Mouse (Mus musculus) liver, adult 2 months (tissue): Measurements from ENCODE around the gene Mymx. TPM values are rescaled to one million over a fixed set of nuclear protein-coding genes. Genes with fewer than 3 reads are reported as not detected.
A peak's percentile ranks its signal among the peaks of the same experiment; 100 is the strongest.

Experiments used
- DNase-seq: peaks from one replicate; pipeline ENCODE4 v3.0.0-alpha.2; 2011; ENCODE audit warnings: low read depth, low spot score; ENCODE audit errors: extremely low read depth
- H3K27ac ChIP-seq: fragments of 200-500 bp; replicated peaks from 2 replicates; pipeline ENCODE4 v1.5.1; 2012; ENCODE audit warnings: low read depth, mild to moderate bottlenecking, control low read depth, inconsistent platforms, low read length; ENCODE audit not compliant: insufficient read depth
- H3K27me3 ChIP-seq: fragments of 200-500 bp; 2 replicates; pipeline ENCODE4 v1.6.1; 2012; ENCODE audit warnings: mild to moderate bottlenecking, moderate library complexity, low read length, inconsistent platforms; ENCODE audit not compliant: control insufficient read depth, insufficient read depth
- H3K36me3 ChIP-seq: fragments of 200-500 bp; 2 replicates; pipeline ENCODE4 v1.6.1; 2012; ENCODE audit warnings: low read length, inconsistent platforms; ENCODE audit not compliant: control insufficient read depth, insufficient read depth
- H3K4me1 ChIP-seq: fragments of 200-500 bp; 2 replicates; pipeline ENCODE4 v1.6.1; 2011; ENCODE audit warnings: low read length; ENCODE audit not compliant: control insufficient read depth, insufficient read depth
- H3K4me3 ChIP-seq: fragments of 200-500 bp; 2 replicates; pipeline ENCODE4 v1.5.1; 2011; ENCODE audit warnings: low read depth, mild to moderate bottlenecking, control low read depth, low read length, moderate library complexity; ENCODE audit not compliant: insufficient read depth
- H3K79me2 ChIP-seq: fragments of 200-500 bp; 2 replicates; pipeline ENCODE4 v1.6.1; 2012; ENCODE audit warnings: inconsistent platforms, mild to moderate bottlenecking, low read length, moderate library complexity; ENCODE audit not compliant: control insufficient read depth, insufficient read depth
- H3K9ac ChIP-seq: fragments of 200-500 bp; 2 replicates; pipeline ENCODE4 v1.6.1; 2012; ENCODE audit warnings: low read depth, mild to moderate bottlenecking, control low read depth, inconsistent platforms, low read length
- CTCF ChIP-seq: fragments of 200-500 bp; IDR thresholded peaks from 2 replicates; pipeline ENCODE4 v1.5.1; 2011; ENCODE audit warnings: low read depth, low read length, control low read depth
- POLR2A ChIP-seq: fragments of 200-500 bp; IDR thresholded peaks from 2 replicates; pipeline ENCODE4 v1.6.1; 2011; ENCODE audit warnings: low read length, control low read depth; ENCODE audit not compliant: insufficient read depth; ENCODE audit errors: extremely low read depth
- WGBS: fragments of 180-500 bp; shearing (Covaris S2); methylation state at CpG from one replicate; pipeline ENCODE4 v1.1.7; 2018; 5-methylcytosine and 5-hydroxymethylcytosine counted together
- polyA plus RNA-seq: library from polyadenylated mRNA; depleted of rRNA; stranded (reverse); fragments of >200 nt; gene quantifications from 2 replicates; pipeline ENCODE4 v1.2.3, GENCODE M21; 2012
- total RNA-seq: library from RNA; depleted of rRNA; stranded (reverse); fragments of >200 nt; gene quantifications from 2 replicates; pipeline ENCODE4 v1.2.3, GENCODE M21; 2014

Mymx gene
- total and polyA plus RNA-seq, 2 experiments, result not detected

GRCm38 (mm10) chr17:45567162-45567601 is 34.7 kb downstream of the Mymx start:
- Histone ChIP-seq H3K36me3 (peaks cover 48% of the 10 kb centered on the region), H3K27me3 (no peaks in the 10 kb centered on the region), H3K9ac (peak overlapping the region; percentile 16; the same call in 1 of the 2 replicates), H3K4me3 (no peak overlapping the region), H3K4me1 (peaks cover 30% of the 10 kb centered on the region), H3K27ac (peak overlapping the region; percentile 70), H3K79me2 (peaks cover 5% of the 10 kb centered on the region)
- TF ChIP-seq CTCF, result no peak
- TF ChIP-seq POLR2A, result no peak
- 45% methylated on average over 4 of the region's 4 CpGs for WGBS
- DNase-seq, result peak; percentile 82

- Histone ChIP-seq H3K27ac (peak overlapping the region; percentile 70), H3K4me3 (no peak overlapping the region), H3K36me3 (peaks cover 46% of the 10 kb centered on the region), H3K27me3 (no peaks in the 10 kb centered on the region), H3K4me1 (peaks cover 30% of the 10 kb centered on the region), H3K79me2 (peaks cover 5% of the 10 kb centered on the region), H3K9ac (peak overlapping the region; percentile 16; the same call in 1 of the 2 replicates)
- 57% methylated on average over 18 of the region's 18 CpGs for WGBS
- peak; percentile 73 for DNase-seq
- no peak for TF ChIP-seq CTCF
- TF ChIP-seq POLR2A, result no peak
Measured at GRCm38 (mm10) chr17:45566360-45567161, 35.3 kb downstream of the Mymx start.

- DNase-seq, result no peak
- H3K9ac ChIP-seq, result no peak overlapping the region
- H3K4me3 ChIP-seq, result no peak overlapping the region
- peaks cover 5% of the 10 kb centered on the region for H3K79me2 ChIP-seq
- 87% methylated on average over 1 of the region's 1 CpGs for WGBS
- TF ChIP-seq POLR2A (no peak), CTCF (no peak)
- H3K36me3 ChIP-seq, result peaks cover 40% of the 10 kb centered on the region
- no peak overlapping the region for H3K27ac ChIP-seq
- peaks cover 27% of the 10 kb centered on the region for H3K4me1 ChIP-seq
- no peaks in the 10 kb centered on the region for H3K27me3 ChIP-seq
Measured at GRCm38 (mm10) chr17:45566031-45566359, 35.9 kb downstream of the Mymx start.

- Histone ChIP-seq H3K4me1 (peaks cover 21% of the 10 kb centered on the region), H3K9ac (no peak overlapping the region)
Measured at GRCm38 (mm10) chr17:45565103-45565502, 36.8 kb downstream of the Mymx start.

GRCm38 (mm10) chr17:45564531-45565084 is 37.3 kb downstream of the Mymx start:
- peak; percentile 31 for DNase-seq

More at GRCm38 (mm10) chr17:45565103-45565502, 36.8 kb downstream of the Mymx start:
- WGBS, result 88% methylated on average over 11 of the region's 11 CpGs
- H3K4me3 ChIP-seq, result no peak overlapping the region
- peaks cover 31% of the 10 kb centered on the region for H3K36me3 ChIP-seq
- no peak overlapping the region for H3K27ac ChIP-seq
- peaks cover 5% of the 10 kb centered on the region for H3K79me2 ChIP-seq
- no peak for TF ChIP-seq POLR2A
- no peak for TF ChIP-seq CTCF
- no peak for DNase-seq
- H3K27me3 ChIP-seq, result no peaks in the 10 kb centered on the region

More at GRCm38 (mm10) chr17:45564531-45565084, 37.3 kb downstream of the Mymx start:
- H3K4me1 ChIP-seq, result peaks cover 17% of the 10 kb centered on the region
- H3K27ac ChIP-seq, result peak overlapping the region; percentile 55; the same call in 1 of the 2 replicates
- TF ChIP-seq CTCF (no peak), POLR2A (no peak)
- peaks cover 26% of the 10 kb centered on the region for H3K36me3 ChIP-seq
- WGBS, result 16% methylated on average over 18 of the region's 18 CpGs
- peak overlapping the region; percentile 95 for H3K9ac ChIP-seq
- H3K4me3 ChIP-seq, result peak overlapping the region; percentile 86
- no peaks in the 10 kb centered on the region for H3K27me3 ChIP-seq
- H3K79me2 ChIP-seq, result peaks cover 5% of the 10 kb centered on the region
